14 mouse cellular contexts compared by ENCODE assay signal in genomic region chr4:46095826-46096159, GRCm38 (mm10). TPM values are rescaled to one million over a fixed set of nuclear protein-coding genes. Genes with fewer than 3 reads are reported as not detected.
"Had no signal": no experiment of that assay in that cellular context is flagged by ENCODE, and none has a peak within 500 bp of the region (broad histone marks: within the 10 kb centered on the region; RNA-seq: fewer than 3 reads in every experiment).

No protein-coding gene starts in this region.

- H3K4me3 ChIP-seq: kidney, embryonic 15.5 days; left cerebral cortex, adult 2 months; liver, embryonic 13.5 days; midbrain, embryonic 12.5 days; midbrain, embryonic 15.5 days; myocyte; stomach, embryonic 15.5 days had no signal

- DNase-seq: kidney, postnatal 10 days; kidney, postnatal 4 days; liver, embryonic 13.5 days; lung, adult 2 months; lung, postnatal 14 days; right cerebral cortex, postnatal 25 days; spleen, adult 18-20 months had no signal

- H3K9ac ChIP-seq: kidney, embryonic 15.5 days; liver, embryonic 13.5 days; midbrain, embryonic 12.5 days; midbrain, embryonic 15.5 days; stomach, embryonic 15.5 days had no signal

- ATAC-seq: midbrain, embryonic 15.5 days had no signal

- H3K4me2 ChIP-seq: kidney, embryonic 15.5 days; liver, embryonic 13.5 days; midbrain, embryonic 12.5 days; midbrain, embryonic 15.5 days; stomach, embryonic 15.5 days had no signal

- H3K4me1 ChIP-seq: midbrain, embryonic 15.5 days; stomach, embryonic 15.5 days had no signal

- H3K27ac ChIP-seq: kidney, embryonic 15.5 days; liver, embryonic 13.5 days; midbrain, embryonic 12.5 days; midbrain, embryonic 15.5 days; stomach, embryonic 15.5 days had no signal

- H3K9me3 ChIP-seq: kidney, embryonic 15.5 days; liver, embryonic 13.5 days; midbrain, embryonic 12.5 days; midbrain, embryonic 15.5 days; stomach, embryonic 15.5 days had no signal

- H3K36me3 ChIP-seq: kidney, embryonic 15.5 days; midbrain, embryonic 12.5 days; midbrain, embryonic 15.5 days; stomach, embryonic 15.5 days had no signal

- H3K27me3 ChIP-seq: kidney, embryonic 15.5 days; midbrain, embryonic 12.5 days; midbrain, embryonic 15.5 days; stomach, embryonic 15.5 days had no signal

RNA-seq across cellular contexts. Expression of gene Tmod1, which starts 57.1 kb away (rescaled TPM):
- polyA plus RNA-seq: liver, adult 2 months had no signal
